Mouse (Mus musculus) MEL (cell line): ENCODE results near the gene Tapbp. TPM values are rescaled to one million over a fixed set of nuclear protein-coding genes. Genes with fewer than 3 reads are reported as not detected.

Experiments used
- DNase-seq: peaks from one replicate; pipeline ENCODE4 v3.0.0; 2011; ENCODE audit warnings: low read depth, low spot score
- H3K27ac ChIP-seq: 2 replicates; pipeline ENCODE4 v1.5.1; 2012; ENCODE audit warnings: low read depth, mild to moderate bottlenecking, control low read depth, low read length, moderate library complexity; ENCODE audit not compliant: control insufficient read depth
- H3K27me3 ChIP-seq, 2 experiments: fragments of 150-350 bp in 1 of 2; sonication (generic) in 1 of 2; 2 replicates each; pipeline ENCODE4 v1.6.1; 2012; ENCODE audit warnings: low read length in 2 of 2, mild to moderate bottlenecking in 2 of 2, improper control_type of control experiment in 1 of 2, moderate library complexity in 1 of 2; ENCODE audit not compliant: insufficient read depth in 2 of 2, control insufficient read depth in 1 of 2
- H3K36me3 ChIP-seq, 2 experiments: 2 replicates each; pipeline ENCODE4 v1.6.1; 2012 to 2014; ENCODE audit warnings: low read length in 2 of 2, improper control_type of control experiment in 1 of 2, inconsistent platforms in 1 of 2, mild to moderate bottlenecking in 1 of 2; ENCODE audit not compliant: insufficient read depth in 2 of 2, control insufficient read depth in 1 of 2
- H3K4me1 ChIP-seq, 2 experiments: fragments of 150-350 bp in 1 of 2; sonication (generic) in 1 of 2; 2 replicates each; pipeline ENCODE4 v1.6.1; 2012; ENCODE audit warnings: low read length in 2 of 2, improper control_type of control experiment in 1 of 2, mild to moderate bottlenecking in 1 of 2; ENCODE audit not compliant: insufficient read depth in 2 of 2, control insufficient read depth in 1 of 2
- H3K4me3 ChIP-seq, 2 experiments: fragments of 150-350 bp in 1 of 2; sonication (generic) in 1 of 2; 2 replicates each; pipeline ENCODE4 v1.5.1; 2012; ENCODE audit warnings: low read depth in 2 of 2, low read length in 2 of 2, mild to moderate bottlenecking in 2 of 2, moderate library complexity in 2 of 2, control low read depth in 1 of 2, improper control_type of control experiment in 1 of 2; ENCODE audit not compliant: control insufficient read depth in 1 of 2, insufficient read depth in 1 of 2
- H3K79me2 ChIP-seq: 2 replicates; pipeline ENCODE4 v1.6.1; 2012; ENCODE audit warnings: mild to moderate bottlenecking, low read length, moderate library complexity; ENCODE audit not compliant: control insufficient read depth, poor library complexity, insufficient read depth
- H3K9ac ChIP-seq: 2 replicates; pipeline ENCODE4 v1.6.1; 2012; ENCODE audit warnings: low read depth, mild to moderate bottlenecking, control low read depth, low read length, moderate library complexity; ENCODE audit not compliant: control insufficient read depth, poor library complexity, severe bottlenecking
- H3K9me3 ChIP-seq: fragments of 150-350 bp; sonication (generic); replicated peaks from 2 replicates; pipeline ENCODE4 v1.6.1; 2012; ENCODE audit warnings: mild to moderate bottlenecking, low read length, improper control_type of control experiment, moderate library complexity; ENCODE audit not compliant: insufficient read depth
- BHLHE40 ChIP-seq: IDR thresholded peaks from 2 replicates; pipeline ENCODE4 v1.6.1; 2012; ENCODE audit warnings: low read depth, mild to moderate bottlenecking, inconsistent platforms, low read length, improper control_type of control experiment, borderline replicate concordance
- CHD1 ChIP-seq: IDR thresholded peaks from 2 replicates; pipeline ENCODE4 v1.6.1; 2012; ENCODE audit warnings: low read depth, mild to moderate bottlenecking, inconsistent platforms, low read length, improper control_type of control experiment
- CHD2 ChIP-seq: IDR thresholded peaks from 2 replicates; pipeline ENCODE4 v1.6.1; 2011; ENCODE audit warnings: low read length, improper control_type of control experiment
- CTCF ChIP-seq, 3 experiments: IDR thresholded peaks in 2 of 3; conservative IDR thresholded peaks in 1 of 3; 2 replicates each; pipeline ENCODE4 v1.5.1; 2011 to 2012; ENCODE audit warnings: low read length in 3 of 3, low read depth in 2 of 3, mild to moderate bottlenecking in 2 of 3, improper control_type of control experiment in 1 of 3, inconsistent platforms in 1 of 3, mixed read lengths in 1 of 3, moderate library complexity in 1 of 3; ENCODE audit not compliant: control insufficient read depth in 1 of 3, insufficient read depth in 1 of 3, poor library complexity in 1 of 3, severe bottlenecking in 1 of 3
- E2F4 ChIP-seq: IDR thresholded peaks from 2 replicates; pipeline ENCODE4 v1.6.1; 2011; ENCODE audit warnings: low read depth, low read length, improper control_type of control experiment, borderline replicate concordance
- HCFC1 ChIP-seq: IDR thresholded peaks from 2 replicates; pipeline ENCODE4 v1.6.1; 2012; ENCODE audit warnings: low read depth, mild to moderate bottlenecking, inconsistent platforms, low read length, improper control_type of control experiment, moderate library complexity
- JUND ChIP-seq: IDR thresholded peaks from 2 replicates; pipeline ENCODE4 v1.6.1; 2011; ENCODE audit warnings: low read depth, mild to moderate bottlenecking, improper control_type of control experiment, low read length
- KAT2A ChIP-seq: conservative IDR thresholded peaks from 2 replicates; pipeline ENCODE4 v1.6.1; 2012; ENCODE audit warnings: low read depth, low read length, improper control_type of control experiment, inconsistent platforms
- MAFK ChIP-seq: IDR thresholded peaks from 2 replicates; pipeline ENCODE4 v1.6.1; 2011; ENCODE audit warnings: low read depth, mild to moderate bottlenecking, low read length, improper control_type of control experiment, borderline replicate concordance
- MXI1 ChIP-seq: IDR thresholded peaks from 2 replicates; pipeline ENCODE4 v1.6.1; 2011; ENCODE audit warnings: mild to moderate bottlenecking, low read depth, low read length, improper control_type of control experiment
- MYC ChIP-seq: IDR thresholded peaks from 2 replicates; pipeline ENCODE4 v1.6.1; 2011; ENCODE audit warnings: low read depth, mild to moderate bottlenecking, low read length, improper control_type of control experiment, moderate library complexity
- NRF1 ChIP-seq: IDR thresholded peaks from 2 replicates; pipeline ENCODE4 v1.6.1; 2014; ENCODE audit warnings: low read depth, mild to moderate bottlenecking, inconsistent platforms, low read length, improper control_type of control experiment, moderate library complexity; ENCODE audit not compliant: poor library complexity, insufficient read depth, severe bottlenecking
- POLR2AphosphoS5 ChIP-seq: IDR thresholded peaks from 2 replicates; pipeline ENCODE4 v1.6.1; 2012; ENCODE audit warnings: low read depth, borderline replicate concordance, mild to moderate bottlenecking, inconsistent platforms, low read length, moderate library complexity, mixed read lengths
- RCOR1 ChIP-seq: IDR thresholded peaks from 2 replicates; pipeline ENCODE4 v1.6.1; 2012; ENCODE audit warnings: low read depth, mild to moderate bottlenecking, inconsistent platforms, low read length, improper control_type of control experiment
- SIN3A ChIP-seq: IDR thresholded peaks from 2 replicates; pipeline ENCODE4 v1.6.1; 2012; ENCODE audit warnings: low read length, improper control_type of control experiment, inconsistent platforms
- UBTF ChIP-seq: IDR thresholded peaks from 2 replicates; pipeline ENCODE4 v1.6.1; 2012; ENCODE audit warnings: low read depth, mild to moderate bottlenecking, inconsistent platforms, low read length, improper control_type of control experiment, moderate library complexity, borderline replicate concordance; ENCODE audit not compliant: insufficient read depth
- ZMIZ1 ChIP-seq: IDR thresholded peaks from 2 replicates; pipeline ENCODE4 v1.6.1; 2012; ENCODE audit warnings: low read depth, mild to moderate bottlenecking, inconsistent platforms, low read length, improper control_type of control experiment, moderate library complexity
- ZNF384 ChIP-seq: IDR thresholded peaks from 2 replicates; pipeline ENCODE4 v1.6.1; 2012; ENCODE audit warnings: low read depth, mild to moderate bottlenecking, inconsistent platforms, low read length, improper control_type of control experiment
- polyA plus RNA-seq, 2 experiments: library from polyadenylated mRNA; stranded (reverse) in 1 of 2; unstranded in 1 of 2; fragments of >175 nt in 1 of 2; fragments of >200 nt in 1 of 2; gene quantifications; 2 replicates each; pipeline versions ENCODE4 v1.2.1 to v1.2.4; 2012; ENCODE audit warnings: low replicate concordance in 2 of 2, low read depth in 1 of 2; ENCODE audit not compliant: insufficient read length in 2 of 2, insufficient read depth in 1 of 2, missing spikeins in 1 of 2
- total RNA-seq: library from RNA; depleted of rRNA; stranded (reverse); fragments of 300-350 nt; gene quantifications from 2 replicates; pipeline ENCODE4 v1.2.3, GENCODE M21; 2012

Gene Tapbp
- total and polyA plus RNA-seq, 3 experiments, result 24.3 to 33.3 TPM; not detected in 1

- no peaks in the 10 kb centered on the region for H3K4me1 ChIP-seq
- no peaks in the 10 kb centered on the region for H3K79me2 ChIP-seq
- peak; percentile 85 for DNase-seq
- H3K27ac ChIP-seq, result no peak overlapping the region
- no peak overlapping the region for H3K9ac ChIP-seq
- H3K36me3 ChIP-seq, result no peaks in the 10 kb centered on the region
- H3K27me3 ChIP-seq, result peaks cover 0 to 1% of the 10 kb centered on the region in 2 experiments; a peak in 1 of 4 replicates
- no peak overlapping the region for H3K4me3 ChIP-seq
- no peaks in the 10 kb centered on the region for H3K9me3 ChIP-seq
- TF ChIP-seq UBTF, result no peak
- no peak for TF ChIP-seq MAFK
- TF ChIP-seq ZMIZ1, result no peak
- no peak for TF ChIP-seq E2F4
- TF ChIP-seq NRF1, result no peak
- TF ChIP-seq ZNF384, result no peak
- peak; percentile 97 for TF ChIP-seq MXI1
- peak; percentile 99 for TF ChIP-seq SIN3A
Measured at GRCm38 (mm10) chr17:33972691-33973090, 57.0 kb downstream of the Tapbp start.

- Histone ChIP-seq H3K27ac (no peak overlapping the region), H3K4me3 (no peak overlapping the region), H3K27me3 (peaks cover 0 to 1% of the 10 kb centered on the region in 2 experiments; a peak in 1 of 4 replicates), H3K79me2 (no peaks in the 10 kb centered on the region), H3K36me3 (no peaks in the 10 kb centered on the region), H3K9ac (no peak overlapping the region), H3K4me1 (no peaks in the 10 kb centered on the region), H3K9me3 (no peaks in the 10 kb centered on the region)
- no peak for TF ChIP-seq SIN3A
- no peak for TF ChIP-seq JUND
- no peak for TF ChIP-seq KAT2A
- TF ChIP-seq BHLHE40, result no peak
- TF ChIP-seq POLR2AphosphoS5, result no peak
- TF ChIP-seq CHD2, result no peak
- TF ChIP-seq CHD1, result no peak
- no peak for TF ChIP-seq RCOR1
- no peak for TF ChIP-seq CTCF (IDR thresholded peaks at IDR 0.05 in 2 of 3, conservative IDR thresholded peaks at IDR 0.05 in 1 of 3; ENCODE audit: control insufficient read depth in 1 of 3, insufficient read depth in 1 of 3, low read depth in 2 of 3, low read length in 3 of 3, poor library complexity in 1 of 3, severe bottlenecking in 1 of 3)
- TF ChIP-seq MYC, result no peak
- no peak for TF ChIP-seq HCFC1
- no peak for DNase-seq
Measured at GRCm38 (mm10) chr17:33973572-33973971, 57.9 kb downstream of the Tapbp start.
